Mouse (Mus musculus) lung, adult 2 months (tissue): Measurements from ENCODE around the gene Blmh.

Source experiments
- CTCF ChIP-seq: fragments of 200-500 bp; IDR thresholded peaks from 2 replicates; pipeline ENCODE4 v1.5.1; 2011; ENCODE audit warnings: mild to moderate bottlenecking, low read length, control low read depth; ENCODE audit not compliant: insufficient read depth
- POLR2A ChIP-seq: fragments of 200-500 bp; IDR thresholded peaks from 2 replicates; pipeline ENCODE4 v1.6.1; 2011; ENCODE audit warnings: low read depth, mild to moderate bottlenecking, control low read depth, low read length, borderline replicate concordance; ENCODE audit errors: extremely low read depth

DNA sequence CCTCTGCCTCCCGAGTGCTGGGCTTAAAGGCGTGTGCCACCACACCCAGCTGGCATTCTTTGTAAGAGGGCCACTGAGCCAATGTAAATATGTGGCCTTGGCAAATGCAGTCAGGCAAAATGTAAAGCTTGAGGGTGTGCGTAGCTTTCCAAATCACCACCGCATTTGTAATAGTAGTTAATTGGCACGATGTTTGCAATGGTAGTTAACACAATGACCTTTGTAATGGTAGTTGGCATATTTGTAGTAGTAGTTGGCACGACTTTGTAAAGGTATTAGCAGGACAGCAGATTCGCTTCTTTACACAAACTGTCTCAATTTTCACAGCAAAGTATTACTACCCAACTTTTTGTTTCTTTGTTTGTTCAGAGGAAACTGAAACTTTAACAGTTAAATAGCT lies 16.0 kb upstream of the Blmh start:
- no peak for TF ChIP-seq CTCF
- TF ChIP-seq POLR2A = no peak
